Mouse (Mus musculus) CH12.LX (cell line): Measurements from ENCODE around the gene Olfr155.

ENCODE experiments used
- BHLHE40 ChIP-seq: IDR thresholded peaks from 2 replicates; pipeline ENCODE4 v1.6.1; 2011; ENCODE audit warnings: mild to moderate bottlenecking, low read depth, low read length, improper control_type of control experiment
- CHD1 ChIP-seq: IDR thresholded peaks from 2 replicates; pipeline ENCODE4 v1.6.1; 2012; ENCODE audit warnings: low read depth, low read length, improper control_type of control experiment, inconsistent platforms
- CTCF ChIP-seq, 2 experiments: IDR thresholded peaks in 1 of 2; conservative IDR thresholded peaks in 1 of 2; 2 replicates each; pipeline ENCODE4 v1.5.1; 2011 to 2012; ENCODE audit warnings: low read depth in 2 of 2, low read length in 2 of 2, improper control_type of control experiment in 1 of 2, inconsistent platforms in 1 of 2, mild to moderate bottlenecking in 1 of 2, moderate library complexity in 1 of 2
- E2F4 ChIP-seq: IDR thresholded peaks from 2 replicates; pipeline ENCODE4 v1.6.1; 2011; ENCODE audit warnings: low read depth, low read length, improper control_type of control experiment; ENCODE audit not compliant: insufficient replicate concordance
- POLR2A ChIP-seq: IDR thresholded peaks from 2 replicates; pipeline ENCODE4 v1.6.1; 2011; ENCODE audit warnings: low read depth, mild to moderate bottlenecking, improper control_type of control experiment, low read length
- POLR2AphosphoS2 ChIP-seq: IDR thresholded peaks from 2 replicates; pipeline ENCODE4 v1.6.1; 2011; ENCODE audit warnings: low read depth, low read length, improper control_type of control experiment
- ZC3H11A ChIP-seq: IDR thresholded peaks from 2 replicates; pipeline ENCODE4 v1.6.1; 2012; ENCODE audit warnings: low read depth, mild to moderate bottlenecking, inconsistent platforms, low read length, improper control_type of control experiment

GRCm38 (mm10) chr4:43877230-43877629, 25.9 kb downstream of the Olfr155 start:
- no peak for TF ChIP-seq BHLHE40
- TF ChIP-seq CHD1, result no peak
- no peak for TF ChIP-seq POLR2AphosphoS2
- TF ChIP-seq E2F4, result no peak
- TF ChIP-seq ZC3H11A, result no peak
- TF ChIP-seq CTCF (conservative IDR thresholded peaks at IDR 0.05 in 1 of 2, IDR thresholded peaks at IDR 0.05 in 1 of 2; ENCODE audit: low read depth in 2 of 2, low read length in 2 of 2), result no peak
- TF ChIP-seq POLR2A, result no peak
